Mouse (Mus musculus) spleen, adult 2 months (tissue): ENCODE data around the gene Syt16.

Experiments used
- CTCF ChIP-seq: fragments of 200-500 bp; IDR thresholded peaks from 2 replicates; pipeline ENCODE4 v1.5.1; 2011; ENCODE audit warnings: mild to moderate bottlenecking, inconsistent platforms; ENCODE audit not compliant: insufficient read depth, insufficient read length, insufficient replicate concordance; ENCODE audit errors: extremely low read depth
- POLR2A ChIP-seq: fragments of 200-500 bp; IDR thresholded peaks from 2 replicates; pipeline ENCODE4 v1.6.1; 2011; ENCODE audit warnings: low read depth, low read length, inconsistent platforms

DNA sequence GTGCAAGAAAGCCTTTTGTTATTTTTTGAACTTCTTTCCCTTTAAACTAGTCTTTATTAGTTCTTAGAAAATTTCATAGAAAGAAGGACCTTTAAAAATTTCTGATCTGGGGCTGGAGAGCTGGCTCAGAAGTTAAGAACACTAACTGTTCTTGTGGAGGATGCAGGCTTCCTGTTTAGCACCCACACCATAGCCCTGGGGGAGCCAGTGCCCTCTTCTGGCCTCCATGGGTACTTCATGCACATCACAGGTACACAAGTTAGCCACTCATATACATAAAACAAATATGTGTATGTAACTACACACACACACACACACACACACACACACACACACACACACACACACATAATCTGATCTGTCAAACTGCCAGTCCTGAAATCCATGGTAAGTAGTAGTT lies 7.9 kb upstream of the Syt16 start:
- TF ChIP-seq CTCF = peak; percentile 49; the same call in 1 of the 2 replicates
- no peak for TF ChIP-seq POLR2A
